Mouse (Mus musculus) gastrocnemius, postnatal 25 days (tissue): ENCODE results near the gene Pth1r. TPM values are rescaled to one million over a fixed set of nuclear protein-coding genes. Genes with fewer than 3 reads are reported as not detected.

Source experiments
- DNase-seq: peaks from one replicate; pipeline ENCODE4 v3.0.0; 2022
- long read RNA-seq, 2 experiments: library from polyadenylated mRNA; stranded (forward); transcript quantifications; one replicate each; pipeline ENCODE4 v2.0.0; 2021
- total RNA-seq, 2 experiments: library from RNA; stranded (reverse); gene quantifications; 1 replicate in 1 of 2; 2 replicates in 1 of 2; pipeline ENCODE4 v1.2.3; 2021

Pth1r gene
- 1 to 10 TPM; 1.3 to 2.4 TPM for total RNA-seq
- long read RNA-seq, experiment 1: 0 reads
- long read RNA-seq, experiment 2, partial matches to known transcripts: 1 of 4 reads
- long read RNA-seq, experiment 2, other reads (novel, unspliced or antisense): 0 of 4 reads

GRCm38 (mm10) chr9:110746961-110747360 is at the start of gene Pth1r:
TSS of gene Pth1r (minus strand) at chr9:110747145.
- DNase-seq: no peak

- DNase-seq: no peak
These were observed 43.5 kb upstream of the Pth1r start for GRCm38 (mm10) chr9:110790462-110790861.

GRCm38 (mm10) chr9:110788169-110788568 is 41.2 kb upstream of the Pth1r start:
- DNase-seq: no peak

GRCm38 (mm10) chr9:110783611-110784010 is 36.7 kb upstream of the Pth1r start:
- DNase-seq: no peak

- peak; percentile 90 for DNase-seq
These were observed 34.8 kb upstream of the Pth1r start for GRCm38 (mm10) chr9:110781731-110782130.

- peak; percentile 93 for DNase-seq
These were observed 34.3 kb upstream of the Pth1r start for GRCm38 (mm10) chr9:110781256-110781721.

GRCm38 (mm10) chr9:110779242-110779913 is 32.4 kb upstream of the Pth1r start:
- no peak for DNase-seq

- no peak for DNase-seq
These were observed 31.6 kb upstream of the Pth1r start for GRCm38 (mm10) chr9:110778559-110778958.

GRCm38 (mm10) chr9:110778100-110778499 is 31.2 kb upstream of the Pth1r start:
- no peak for DNase-seq

GRCm38 (mm10) chr9:110775269-110776022 is 28.5 kb upstream of the Pth1r start:
- DNase-seq: no peak

- no peak for DNase-seq
These were observed 27.7 kb upstream of the Pth1r start for GRCm38 (mm10) chr9:110774403-110775268.

- no peak for DNase-seq
These were observed 25.4 kb upstream of the Pth1r start for GRCm38 (mm10) chr9:110772336-110772735.

GRCm38 (mm10) chr9:110763405-110763804 is 16.5 kb upstream of the Pth1r start:
- no peak for DNase-seq

GRCm38 (mm10) chr9:110762763-110763162 is 15.8 kb upstream of the Pth1r start:
- no peak for DNase-seq

- no peak for DNase-seq
These were observed 13.9 kb upstream of the Pth1r start for GRCm38 (mm10) chr9:110760886-110761285.

GRCm38 (mm10) chr9:110759265-110759664 is 12.3 kb upstream of the Pth1r start:
- no peak for DNase-seq

- peak; percentile 82 for DNase-seq
These were observed 11.7 kb upstream of the Pth1r start for GRCm38 (mm10) chr9:110758605-110759004.

- DNase-seq: no peak
These were observed 10.9 kb upstream of the Pth1r start for GRCm38 (mm10) chr9:110757816-110758215.

- DNase-seq: no peak
These were observed 6.8 kb upstream of the Pth1r start for GRCm38 (mm10) chr9:110753773-110754172.

- no peak for DNase-seq
These were observed 6.0 kb upstream of the Pth1r start for GRCm38 (mm10) chr9:110752917-110753435.

GRCm38 (mm10) chr9:110751412-110751811 is 4.5 kb upstream of the Pth1r start:
- no peak for DNase-seq
